ENCODE assay signal across 9 mouse cellular contexts in the genomic region with DNA sequence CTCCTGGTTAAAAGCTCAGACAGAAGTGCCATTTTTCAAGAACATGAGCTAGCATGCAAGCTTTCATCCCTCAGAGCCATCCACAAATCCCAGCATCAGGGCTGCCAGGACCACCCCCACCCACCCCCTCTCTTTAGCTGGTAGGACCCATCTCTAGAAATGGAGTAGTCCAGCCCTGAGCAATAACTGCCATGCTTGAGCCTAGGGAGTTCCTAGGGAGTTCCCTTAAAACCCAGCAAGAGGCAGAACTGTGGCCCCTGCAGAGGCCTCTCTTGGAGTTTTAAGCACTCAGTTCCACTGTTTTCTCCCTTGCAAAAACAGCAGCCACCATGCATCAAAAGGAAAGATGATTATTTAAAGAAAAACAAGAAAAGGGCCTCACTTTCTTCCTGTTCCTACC. TPM values are rescaled to one million over a fixed set of nuclear protein-coding genes. Genes with fewer than 3 reads are reported as not detected.
DNase-seq lines count a peak whose midpoint lies in the region; ATAC-seq and TF ChIP-seq lines count a peak whose summit lies in the region.
"Had no signal": no experiment of that assay in that cellular context is flagged by ENCODE, and none has a peak within 500 bp of the region (broad histone marks: within the 10 kb centered on the region; RNA-seq: fewer than 3 reads in every experiment).

No protein-coding gene starts in this region.

- ATAC-seq in heart, embryonic 13.5 days (ENCODE audit: extremely low read depth, insufficient number of reproducible peaks, low FRiP score, low TSS enrichment): no peak
- ATAC-seq in embryonic facial prominence, embryonic 14.5 days (ENCODE audit: low read depth): no peak
- ATAC-seq in hindbrain, postnatal 0 days: no peak
- ATAC-seq in midbrain, embryonic 16.5 days: no peak
- no peak for ATAC-seq in megakaryocyte-erythroid progenitor cell, adult 5-6 weeks (replicated peaks; ENCODE audit: low FRiP score, low TSS enrichment, poor library complexity, severe bottlenecking)

- peak overlapping the region; percentile 65 for H3K27ac ChIP-seq in heart, embryonic 13.5 days (replicated peaks)
- H3K27ac ChIP-seq in embryonic facial prominence, embryonic 14.5 days (replicated peaks; ENCODE audit: low read depth, low read length): no peak overlapping the region
- no peak overlapping the region for H3K27ac ChIP-seq in hindbrain, postnatal 0 days
- no peak overlapping the region for H3K27ac ChIP-seq in midbrain, embryonic 16.5 days (ENCODE audit: low read length)

- H3K4me1 ChIP-seq in heart, embryonic 13.5 days: peaks cover 36% of the 10 kb centered on the region
- no peaks in the 10 kb centered on the region; the same call in 1 of the 2 replicates for H3K4me1 ChIP-seq in embryonic facial prominence, embryonic 14.5 days (ENCODE audit: control insufficient read depth, insufficient read depth, low read length)
- peaks cover 5% of the 10 kb centered on the region; the same call in 1 of the 2 replicates for H3K4me1 ChIP-seq in hindbrain, postnatal 0 days (ENCODE audit: insufficient read depth, low read length)
- peaks cover 3% of the 10 kb centered on the region; the same call in 1 of the 2 replicates for H3K4me1 ChIP-seq in midbrain, embryonic 16.5 days (ENCODE audit: control insufficient read depth, insufficient read depth, low read length)

- intact Hi-C loops in heart, postnatal 10 days (cut with DNase I): loop anchor here (5.0 kb wide), 2 partner anchors 66 to 321 kb away; no protein-coding TSS in a partner anchor

- DNase-seq in heart, postnatal 10 days: no peak
- DNase-seq in embryonic facial prominence, embryonic 14.5 days (ENCODE audit: low spot score): no peak
- DNase-seq in hindbrain, postnatal 0 days (ENCODE audit: low spot score): no peak
- DNase-seq in embryo, embryonic 9.5 days (ENCODE audit: extremely low spot score): no peak
- DNase-seq in right cerebral cortex, adult 18-20 months: no peak
- DNase-seq: adrenal gland, adult 2 months had no signal

- H3K36me3 ChIP-seq in heart, embryonic 13.5 days: peaks cover 14% of the 10 kb centered on the region; the same call in 1 of the 2 replicates
- H3K36me3 ChIP-seq in embryonic facial prominence, embryonic 14.5 days (ENCODE audit: control insufficient read depth, insufficient read depth, low read length): no peaks in the 10 kb centered on the region
- no peaks in the 10 kb centered on the region for H3K36me3 ChIP-seq in hindbrain, postnatal 0 days (ENCODE audit: insufficient read depth, low read length)
- H3K36me3 ChIP-seq in midbrain, embryonic 16.5 days (ENCODE audit: control insufficient read depth, insufficient read depth, low read length): no peaks in the 10 kb centered on the region

- peak overlapping the region; percentile 91 for H3K9ac ChIP-seq in heart, embryonic 13.5 days
- peak overlapping the region; percentile 81 for H3K9ac ChIP-seq in embryonic facial prominence, embryonic 14.5 days (ENCODE audit: low read depth, low read length)
- H3K9ac ChIP-seq in hindbrain, postnatal 0 days (replicated peaks; ENCODE audit: low read length): peak overlapping the region; percentile 15; the same call in 1 of the 2 replicates
- H3K9ac ChIP-seq in midbrain, embryonic 16.5 days (ENCODE audit: low read depth, low read length): no peak overlapping the region

- H3K27me3 ChIP-seq in heart, embryonic 13.5 days (replicated peaks): no peaks in the 10 kb centered on the region
- peaks cover 7% of the 10 kb centered on the region; the same call in 1 of the 2 replicates for H3K27me3 ChIP-seq in embryonic facial prominence, embryonic 14.5 days (replicated peaks; ENCODE audit: control insufficient read depth, insufficient read depth, low read length)
- no peaks in the 10 kb centered on the region for H3K27me3 ChIP-seq in hindbrain, postnatal 0 days (ENCODE audit: insufficient read depth, low read length)
- H3K27me3 ChIP-seq in midbrain, embryonic 16.5 days (ENCODE audit: control insufficient read depth, insufficient read depth, low read depth, low read length): no peaks in the 10 kb centered on the region; the same call in none of the 2 replicates

- H3K9me3 ChIP-seq in heart, embryonic 13.5 days: no peaks in the 10 kb centered on the region
- H3K9me3 ChIP-seq in embryonic facial prominence, embryonic 14.5 days (ENCODE audit: control insufficient read depth, low read length): no peaks in the 10 kb centered on the region
- no peaks in the 10 kb centered on the region for H3K9me3 ChIP-seq in hindbrain, postnatal 0 days (ENCODE audit: low read length)
- no peaks in the 10 kb centered on the region for H3K9me3 ChIP-seq in midbrain, embryonic 16.5 days (replicated peaks; ENCODE audit: control insufficient read depth, low read length, poor library complexity, severe bottlenecking)

- TF ChIP-seq CTCF in hindbrain, postnatal 0 days (IDR thresholded peaks at IDR 0.05; ENCODE audit: low read depth): no peak

- peak overlapping the region; percentile 75 for H3K4me3 ChIP-seq in heart, embryonic 13.5 days
- H3K4me3 ChIP-seq in embryonic facial prominence, embryonic 14.5 days (ENCODE audit: low read depth, low read length): peak overlapping the region; percentile 79
- peak overlapping the region; percentile 75 for H3K4me3 ChIP-seq in hindbrain, postnatal 0 days (ENCODE audit: low read length)
- H3K4me3 ChIP-seq in midbrain, embryonic 16.5 days (ENCODE audit: low read depth, low read length): peak overlapping the region; percentile 76

- peak overlapping the region; percentile 72 for H3K4me2 ChIP-seq in heart, embryonic 13.5 days
- H3K4me2 ChIP-seq in embryonic facial prominence, embryonic 14.5 days (ENCODE audit: low read depth, low read length): peak overlapping the region; percentile 87
- peak overlapping the region; percentile 69 for H3K4me2 ChIP-seq in hindbrain, postnatal 0 days (ENCODE audit: low read depth, low read length)
- H3K4me2 ChIP-seq in midbrain, embryonic 16.5 days (ENCODE audit: low read length): peak overlapping the region; percentile 95

RNA-seq across cellular contexts. Expression of gene Pde3a, which starts 1.0 kb away (rescaled TPM):
- polyA plus RNA-seq in heart, embryonic 13.5 days (2015; fragmentation: Nextera tagmentation; extraction: Ambion mirVana): 8.5 and 9.7 TPM in 2 replicates
- total RNA-seq in heart, postnatal 10 days (2021): 10 to 100 TPM; 69.9 to 71.6 TPM
- 4.8 and 5.0 TPM in 2 replicates for polyA plus RNA-seq in embryonic facial prominence, embryonic 14.5 days (2014; fragmentation: Nextera tagmentation; extraction: Ambion mirVana)
- total RNA-seq in hindbrain, postnatal 0 days (2014; rRNA removed): 12.5 and 15.0 TPM in 2 replicates
- 1.9 and 2.1 TPM in 2 replicates for polyA plus RNA-seq in hindbrain, postnatal 0 days (2015; fragmentation: Nextera tagmentation; extraction: Ambion mirVana)
- 2.1 and 2.3 TPM in 2 replicates for polyA plus RNA-seq in midbrain, embryonic 16.5 days (2015; fragmentation: Nextera tagmentation; extraction: Ambion mirVana)
- not detected in 2 replicates for total RNA-seq in megakaryocyte-erythroid progenitor cell, adult 5-6 weeks (2014; fragmentation: Nextera tagmentation)
- not detected in 2 replicates for total RNA-seq in megakaryocyte-erythroid progenitor cell, adult 5-6 weeks (2017)
